Mouse (Mus musculus): ENCODE measurements around the gene Cnp. TPM values are rescaled to one million over a fixed set of nuclear protein-coding genes. Genes with fewer than 3 reads are reported as not detected.
"Not testable (repeated sequence)": the region's sequence is repeated elsewhere in the genome, so short reads cannot be mapped to it uniquely, and the experiment has no call there.

The Cnp gene
- polyA plus RNA-seq, 1 experiment = 6.9 TPM

DNA sequence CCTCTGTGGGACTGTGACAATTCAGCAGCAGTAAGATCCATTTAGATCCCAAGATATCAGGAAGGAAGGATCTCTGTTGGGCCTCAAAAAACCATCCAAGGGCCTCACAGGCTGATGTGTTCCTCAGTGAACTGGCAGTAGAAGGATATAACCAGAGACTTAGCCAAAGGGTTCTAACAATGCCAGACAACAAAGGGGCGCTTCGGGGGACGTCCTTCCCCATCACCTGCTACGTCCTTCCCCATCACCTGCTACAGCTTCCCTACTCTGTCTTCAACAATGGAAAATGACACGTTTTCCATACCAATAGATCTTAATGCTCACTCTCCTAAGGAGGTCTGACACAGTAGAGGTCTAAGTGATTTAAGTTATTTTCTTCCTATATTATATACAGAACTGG lies 41.6 kb downstream of the Cnp start:
- no peak overlapping the region for H3K9ac ChIP-seq (ENCODE audit: low read depth, poor library complexity, severe bottlenecking)
- peak overlapping the region; percentile 68 for H3K27ac ChIP-seq (ENCODE audit: insufficient read depth, low read length)
- no peak overlapping the region for H3K4me3 ChIP-seq (ENCODE audit: low read depth, low read length)
- no peaks in the 10 kb centered on the region for H3K27me3 ChIP-seq (ENCODE audit: control insufficient read depth, insufficient read depth, low read length, poor library complexity, severe bottlenecking)
- no peaks in the 10 kb centered on the region for H3K4me1 ChIP-seq (ENCODE audit: control insufficient read depth, insufficient read depth, low read length)
- H3K9me3 ChIP-seq (replicated peaks; ENCODE audit: control insufficient read depth, insufficient read depth, low read length, poor library complexity, severe bottlenecking) = no peaks in the 10 kb centered on the region
- TF ChIP-seq CTCF (IDR thresholded peaks at IDR 0.05; ENCODE audit: low read depth, low read length) = no peak
- TF ChIP-seq POLR2A (IDR thresholded peaks at IDR 0.05; ENCODE audit: insufficient read depth, low read length) = no peak
- TF ChIP-seq EP300 (IDR thresholded peaks at IDR 0.05; ENCODE audit: insufficient read depth, low read depth, low read length) = no peak
- H3K36me3 ChIP-seq (ENCODE audit: control insufficient read depth, insufficient read depth, low read length, poor library complexity, severe bottlenecking) = no peaks in the 10 kb centered on the region

- not testable (repeated sequence) for H3K27ac ChIP-seq (ENCODE audit: insufficient read depth, low read length); H3K9me3 ChIP-seq (replicated peaks; ENCODE audit: control insufficient read depth, insufficient read depth, low read length, poor library complexity, severe bottlenecking); H3K36me3 ChIP-seq (ENCODE audit: control insufficient read depth, insufficient read depth, low read length, poor library complexity, severe bottlenecking); H3K4me1 ChIP-seq (ENCODE audit: control insufficient read depth, insufficient read depth, low read length); H3K4me3 ChIP-seq (ENCODE audit: low read depth, low read length); H3K9ac ChIP-seq (ENCODE audit: low read depth, poor library complexity, severe bottlenecking); H3K27me3 ChIP-seq (ENCODE audit: control insufficient read depth, insufficient read depth, low read length, poor library complexity, severe bottlenecking)
Observed at GRCm38 (mm10) chr11:100616836-100617235, 42.1 kb downstream of the Cnp start.

DNA sequence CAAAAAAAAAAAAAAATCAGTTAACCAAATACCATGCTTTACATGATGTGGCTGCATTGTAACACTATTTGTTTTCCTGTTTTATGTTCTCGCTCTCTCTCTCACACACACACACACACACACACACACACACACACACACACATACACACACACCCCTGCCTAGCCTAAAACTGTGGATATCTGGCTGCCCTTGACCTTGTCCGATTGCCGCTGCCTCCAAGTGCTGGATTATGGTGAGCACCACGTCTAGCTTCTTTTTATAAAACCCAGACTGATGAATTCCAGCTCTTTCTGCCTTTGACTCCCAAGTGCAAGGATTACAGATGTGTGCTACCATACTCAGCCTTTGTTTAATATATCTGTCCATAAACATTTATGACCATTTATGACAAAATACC lies 42.8 kb downstream of the Cnp start:
- Histone ChIP-seq H3K4me1 (ENCODE audit: control insufficient read depth, insufficient read depth, low read length) (no peaks in the 10 kb centered on the region), H3K36me3 (ENCODE audit: control insufficient read depth, insufficient read depth, low read length, poor library complexity, severe bottlenecking) (no peaks in the 10 kb centered on the region), H3K27me3 (ENCODE audit: control insufficient read depth, insufficient read depth, low read length, poor library complexity, severe bottlenecking) (no peaks in the 10 kb centered on the region), H3K9ac (ENCODE audit: low read depth, poor library complexity, severe bottlenecking) (peak overlapping the region; percentile 89), H3K27ac (ENCODE audit: insufficient read depth, low read length) (peak overlapping the region; percentile 63; the same call in 1 of the 2 replicates), H3K9me3 (replicated peaks; ENCODE audit: control insufficient read depth, insufficient read depth, low read length, poor library complexity, severe bottlenecking) (no peaks in the 10 kb centered on the region), H3K4me3 (ENCODE audit: low read depth, low read length) (0 out of 2 replicates have a peak overlapping the region, but pooled peaks have one; percentile 25)
- TF ChIP-seq EP300 (IDR thresholded peaks at IDR 0.05; ENCODE audit: insufficient read depth, low read depth, low read length) = no peak
- no peak for TF ChIP-seq POLR2A (IDR thresholded peaks at IDR 0.05; ENCODE audit: insufficient read depth, low read length)
- TF ChIP-seq CTCF (IDR thresholded peaks at IDR 0.05; ENCODE audit: low read depth, low read length) = no peak

- H3K9me3 ChIP-seq (replicated peaks; ENCODE audit: control insufficient read depth, insufficient read depth, low read length, poor library complexity, severe bottlenecking) = no peaks in the 10 kb centered on the region
- no peaks in the 10 kb centered on the region for H3K4me1 ChIP-seq (ENCODE audit: control insufficient read depth, insufficient read depth, low read length)
- peak within 1 kb of the TSS; percentile 95 for H3K27ac ChIP-seq (ENCODE audit: insufficient read depth, low read length)
- no peaks in the 10 kb centered on the region for H3K27me3 ChIP-seq (ENCODE audit: control insufficient read depth, insufficient read depth, low read length, poor library complexity, severe bottlenecking)
- peak within 1 kb of the TSS; percentile 89 for H3K9ac ChIP-seq (ENCODE audit: low read depth, poor library complexity, severe bottlenecking)
- H3K36me3 ChIP-seq (ENCODE audit: control insufficient read depth, insufficient read depth, low read length, poor library complexity, severe bottlenecking) = no peaks in the 10 kb centered on the region
- TF ChIP-seq EP300 (IDR thresholded peaks at IDR 0.05; ENCODE audit: insufficient read depth, low read depth, low read length) (no peak), POLR2A (IDR thresholded peaks at IDR 0.05; ENCODE audit: insufficient read depth, low read length) (no peak), CTCF (IDR thresholded peaks at IDR 0.05; ENCODE audit: low read depth, low read length) (no peak)
- peak within 1 kb of the TSS; percentile 100 for H3K4me3 ChIP-seq (ENCODE audit: low read depth, low read length)
Observed at GRCm38 (mm10) chr11:100618761-100619484, 44.2 kb downstream of the Cnp start, which contains the start of gene Nkiras2. Gene Nkiras2, plus strand, starts transcription at chr11:100619244.

GRCm38 (mm10) chr11:100619485-100619975 lies 44.8 kb downstream of the Cnp start:
- H3K27me3 ChIP-seq (ENCODE audit: control insufficient read depth, insufficient read depth, low read length, poor library complexity, severe bottlenecking) = no peaks in the 10 kb centered on the region
- H3K9ac ChIP-seq (ENCODE audit: low read depth, poor library complexity, severe bottlenecking) = peak overlapping the region; percentile 89
- H3K27ac ChIP-seq (ENCODE audit: insufficient read depth, low read length) = peak overlapping the region; percentile 95
- TF ChIP-seq CTCF (IDR thresholded peaks at IDR 0.05; ENCODE audit: low read depth, low read length) = peak; percentile 61
- TF ChIP-seq POLR2A (IDR thresholded peaks at IDR 0.05; ENCODE audit: insufficient read depth, low read length) = no peak
- peak overlapping the region; percentile 100 for H3K4me3 ChIP-seq (ENCODE audit: low read depth, low read length)
- H3K4me1 ChIP-seq (ENCODE audit: control insufficient read depth, insufficient read depth, low read length) = no peaks in the 10 kb centered on the region
- no peaks in the 10 kb centered on the region for H3K36me3 ChIP-seq (ENCODE audit: control insufficient read depth, insufficient read depth, low read length, poor library complexity, severe bottlenecking)
- H3K9me3 ChIP-seq (replicated peaks; ENCODE audit: control insufficient read depth, insufficient read depth, low read length, poor library complexity, severe bottlenecking) = no peaks in the 10 kb centered on the region

GRCm38 (mm10) chr11:100619982-100620381 lies 45.3 kb downstream of the Cnp start, which contains the start of gene Dnajc7:
Gene Dnajc7, minus strand, starts transcription at chr11:100620168.
- H3K27ac ChIP-seq (ENCODE audit: insufficient read depth, low read length) = peak within 1 kb of the TSS; percentile 95
- no peaks in the 10 kb centered on the region for H3K27me3 ChIP-seq (ENCODE audit: control insufficient read depth, insufficient read depth, low read length, poor library complexity, severe bottlenecking)
- no peaks in the 10 kb centered on the region for H3K4me1 ChIP-seq (ENCODE audit: control insufficient read depth, insufficient read depth, low read length)
- peak within 1 kb of the TSS; percentile 100 for H3K4me3 ChIP-seq (ENCODE audit: low read depth, low read length)
- no peaks in the 10 kb centered on the region for H3K36me3 ChIP-seq (ENCODE audit: control insufficient read depth, insufficient read depth, low read length, poor library complexity, severe bottlenecking)
- no peaks in the 10 kb centered on the region for H3K9me3 ChIP-seq (replicated peaks; ENCODE audit: control insufficient read depth, insufficient read depth, low read length, poor library complexity, severe bottlenecking)
- peak within 1 kb of the TSS; percentile 89 for H3K9ac ChIP-seq (ENCODE audit: low read depth, poor library complexity, severe bottlenecking)
- TF ChIP-seq CTCF (IDR thresholded peaks at IDR 0.05; ENCODE audit: low read depth, low read length) = no peak
- no peak for TF ChIP-seq EP300 (IDR thresholded peaks at IDR 0.05; ENCODE audit: insufficient read depth, low read depth, low read length)
- no peak for TF ChIP-seq POLR2A (IDR thresholded peaks at IDR 0.05; ENCODE audit: insufficient read depth, low read length)

Data from ES-Bruce4 (cell line).